Mouse (Mus musculus) yolk sac, embryonic 10.5 days (tissue): ENCODE results near the gene Mael.
A peak's percentile ranks its signal among the peaks of the same experiment; 100 is the strongest.

Experiments
- DNase-seq: peaks from one replicate; pipeline ENCODE4 v3.0.0-alpha.2; 2017; ENCODE audit warnings: low spot score

The Mael gene

GRCm38 (mm10) chr1:166153351-166154120, 85.0 kb downstream of the Mael start:
- DNase-seq = peak; percentile 68

- DNase-seq = no peak
Observed at GRCm38 (mm10) chr1:166152034-166152433, 86.5 kb downstream of the Mael start.

GRCm38 (mm10) chr1:166151341-166151740, 87.2 kb downstream of the Mael start:
- no peak for DNase-seq
